Mouse (Mus musculus) cerebellum, postnatal 4 days (tissue): ENCODE results near the gene Celf1.
"Not testable (repeated sequence)": the region's sequence is repeated elsewhere in the genome, so short reads cannot be mapped to it uniquely, and the experiment has no call there.

Experiments
- DNase-seq, 2 experiments: peaks; one replicate each; pipeline ENCODE4 v3.0.0; 2022; ENCODE audit warnings: low spot score in 2 of 2, mixed read lengths in 1 of 2

Celf1 gene

DNA sequence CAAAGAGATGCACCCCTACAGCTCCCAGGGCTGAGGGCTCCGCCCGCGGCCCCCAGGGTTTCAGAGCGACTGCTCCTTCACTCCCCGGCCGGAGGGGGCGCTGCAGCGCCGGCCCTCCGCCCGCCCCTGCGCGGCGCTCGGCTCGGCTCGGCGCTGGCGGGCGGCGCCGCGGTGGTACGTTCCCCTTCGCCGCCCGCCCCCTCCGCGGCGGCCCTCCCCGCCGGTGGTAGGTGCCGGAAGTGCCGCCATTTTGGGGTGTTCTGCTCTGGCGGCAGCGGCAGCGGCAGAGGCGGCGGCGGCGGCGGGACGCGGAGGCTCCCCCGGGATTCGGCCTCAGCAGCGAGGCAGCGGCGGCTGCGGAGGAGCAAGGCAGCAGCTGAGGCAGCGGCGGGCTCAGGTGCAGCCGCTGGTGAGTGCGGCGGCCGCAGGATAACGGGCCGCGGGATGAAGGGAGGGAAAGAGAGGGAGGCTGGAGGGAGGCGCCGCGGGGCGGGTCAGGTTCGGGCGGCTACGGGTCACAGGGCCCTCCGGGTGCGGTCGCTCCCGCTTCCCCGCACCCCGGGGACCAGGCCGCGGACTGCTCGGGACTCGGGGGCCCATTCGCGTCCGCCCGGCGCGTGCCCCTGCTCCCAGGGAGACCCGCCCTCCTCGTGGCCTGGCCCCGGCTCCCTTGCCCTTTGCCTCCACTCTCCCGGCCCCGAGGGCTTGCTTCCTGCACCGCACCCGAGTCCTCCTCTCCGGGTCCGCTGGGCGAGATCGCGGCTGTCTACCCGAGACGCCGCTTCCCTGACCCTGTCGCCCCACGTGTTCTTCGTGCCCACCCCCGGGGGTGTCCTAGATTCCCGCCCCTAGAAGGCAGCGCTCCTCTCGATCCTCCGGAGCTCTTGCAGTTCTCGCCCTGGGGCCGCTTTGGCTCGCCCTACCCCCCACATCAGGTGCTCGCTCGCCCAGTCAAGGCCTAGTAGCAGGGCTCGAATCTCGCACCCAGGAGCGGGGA is at the start of gene Celf1:
TSS of gene Celf1 (plus strand) at position 150 of the 997 bp plus-strand sequence.
- peak; percentile 54 to 85 for DNase-seq

GRCm38 (mm10) chr2:90893673-90894298 is 46.4 kb upstream of the Celf1 start:
- no peak for DNase-seq

GRCm38 (mm10) chr2:90894299-90894677 is 45.9 kb upstream of the Celf1 start:
- not testable (repeated sequence) for DNase-seq

- DNase-seq: no peak
These were observed 36.8 kb upstream of the Celf1 start for GRCm38 (mm10) chr2:90903398-90903797.

DNA sequence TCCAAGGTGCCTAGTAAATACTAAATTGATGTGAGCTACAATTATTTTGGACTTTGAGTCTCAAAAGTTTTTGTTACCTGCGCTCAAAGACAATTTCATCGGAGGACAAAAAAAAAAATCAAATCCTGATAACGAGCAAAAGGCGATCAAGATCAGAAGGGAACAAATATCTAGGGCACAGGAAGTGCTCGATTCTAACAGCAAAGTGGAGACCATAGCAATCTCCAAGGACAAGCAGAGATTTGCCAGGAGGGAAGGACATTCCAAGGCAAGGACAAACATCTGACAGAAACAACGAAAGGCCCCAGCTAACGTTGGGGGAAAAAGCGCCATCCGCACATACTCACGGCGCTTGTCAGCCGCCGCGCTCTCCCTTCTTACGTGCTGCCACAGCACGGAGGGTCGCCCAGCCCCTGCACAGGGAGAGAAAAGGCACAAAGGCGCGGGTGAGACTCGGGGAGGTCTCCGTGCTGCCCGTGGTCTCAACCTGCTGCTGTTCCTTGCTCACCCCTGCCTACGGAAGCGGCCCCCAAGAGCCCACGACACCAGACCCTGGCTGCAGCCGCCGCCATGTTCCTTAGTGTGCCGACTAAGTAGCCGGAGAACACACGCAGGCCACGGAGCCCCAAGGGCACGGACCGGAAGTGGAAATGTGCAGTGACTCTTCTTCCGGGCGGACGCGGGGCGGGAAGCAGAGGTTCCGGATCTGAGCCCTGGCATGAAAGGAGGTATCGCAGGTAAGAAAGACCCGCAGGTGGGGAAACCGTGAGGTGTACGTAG is 35.9 kb upstream of the Celf1 start, which contains the start of the genes Kbtbd4 and Ndufs3:
TSS of gene Kbtbd4 (plus strand) at position 665 of the 780 bp plus-strand sequence.
TSS of gene Ndufs3 (minus strand) at position 752 of the 780 bp plus-strand sequence.
- DNase-seq: peak; percentile 72 to 88

DNA sequence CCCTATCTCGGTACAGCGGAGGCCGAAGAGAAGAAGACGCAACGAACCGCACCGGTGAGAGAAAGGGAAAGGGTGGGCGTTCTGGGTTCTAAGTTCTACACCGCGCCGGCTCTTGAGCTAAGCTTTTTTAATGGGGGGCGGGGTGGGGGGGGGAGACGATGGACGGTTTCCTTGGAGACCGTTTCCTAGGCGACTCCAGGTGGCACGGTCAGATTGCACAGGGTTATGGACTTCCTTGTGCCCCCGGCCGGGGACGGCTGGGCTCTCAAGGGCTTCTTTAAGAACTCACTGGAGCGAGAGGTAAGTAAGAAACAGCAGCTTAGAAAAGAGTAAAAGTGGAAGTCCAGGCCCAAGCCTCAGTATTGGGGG is 35.3 kb upstream of the Celf1 start:
- no peak for DNase-seq

- DNase-seq: no peak
These were observed 33.5 kb upstream of the Celf1 start for GRCm38 (mm10) chr2:90906721-90907120.

DNA sequence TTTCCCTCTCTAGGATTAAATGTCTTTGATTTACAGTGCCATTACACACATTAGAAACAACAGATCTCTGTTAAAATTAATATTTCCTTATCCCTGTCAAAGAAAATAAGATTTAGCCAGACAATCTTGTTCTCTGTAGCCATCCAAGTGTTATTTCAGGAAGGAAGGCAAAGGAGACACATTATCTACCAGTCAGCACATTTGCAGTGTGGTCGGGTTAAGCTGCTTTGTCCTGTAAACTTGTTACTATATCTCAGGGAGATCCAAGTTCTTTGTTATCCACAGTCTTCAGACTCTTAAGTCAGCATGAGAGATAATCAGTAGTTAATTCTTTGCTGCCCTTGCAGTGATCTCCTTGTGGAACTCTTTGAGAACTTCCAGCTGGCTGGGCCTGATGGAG is 29.3 kb upstream of the Celf1 start:
- DNase-seq: no peak

- DNase-seq: no peak
These were observed 28.5 kb upstream of the Celf1 start for GRCm38 (mm10) chr2:90911668-90912067.

DNA sequence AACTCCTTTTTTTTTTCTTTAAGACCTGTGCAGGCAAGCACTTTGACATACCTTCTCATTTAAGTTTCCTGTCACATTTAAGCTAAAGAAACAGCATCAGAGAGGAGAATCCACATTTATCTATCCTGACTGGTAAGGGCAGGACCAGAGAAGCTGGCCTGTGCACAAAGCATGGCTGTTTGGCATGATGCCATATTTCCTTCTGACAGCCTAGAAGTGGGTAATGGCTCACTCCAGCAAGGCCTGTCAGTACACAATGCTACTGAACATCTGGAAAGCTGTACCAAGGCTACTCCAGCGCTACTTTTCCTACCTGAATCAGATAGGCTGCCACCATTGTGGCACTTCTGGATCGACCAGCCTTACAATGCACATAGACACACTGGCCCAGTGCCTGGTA is 26.5 kb upstream of the Celf1 start:
- DNase-seq: no peak

GRCm38 (mm10) chr2:90915516-90915915 is 24.7 kb upstream of the Celf1 start:
- DNase-seq: no peak

- DNase-seq: no peak
These were observed 23.5 kb upstream of the Celf1 start for GRCm38 (mm10) chr2:90916560-90917232.

GRCm38 (mm10) chr2:90917233-90917998 is 22.8 kb upstream of the Celf1 start:
- peak; percentile 49 to 72 for DNase-seq

- no peak for DNase-seq
These were observed 22.0 kb upstream of the Celf1 start for GRCm38 (mm10) chr2:90917999-90918698.

GRCm38 (mm10) chr2:90921178-90921577 is 19.0 kb upstream of the Celf1 start:
- DNase-seq: no peak

DNA sequence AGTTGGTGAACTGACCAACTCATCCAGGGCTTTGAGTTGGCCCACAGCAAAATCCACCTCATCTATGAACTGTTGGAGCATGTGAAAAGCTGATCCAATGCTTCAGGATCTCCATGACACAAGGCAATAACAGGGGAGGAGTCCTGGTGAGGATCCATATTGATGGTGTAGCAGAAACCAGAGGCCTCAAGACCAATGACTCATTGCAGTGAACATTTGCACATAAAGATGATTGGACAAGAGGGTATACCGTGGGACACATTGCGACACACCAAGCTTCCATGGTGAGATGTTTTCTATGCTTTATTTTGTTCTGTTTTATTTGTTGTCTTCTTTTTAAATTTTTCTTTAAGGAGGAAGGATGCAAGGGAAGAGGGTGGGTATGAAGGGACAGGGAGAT is 17.5 kb upstream of the Celf1 start:
- DNase-seq: no peak

DNA sequence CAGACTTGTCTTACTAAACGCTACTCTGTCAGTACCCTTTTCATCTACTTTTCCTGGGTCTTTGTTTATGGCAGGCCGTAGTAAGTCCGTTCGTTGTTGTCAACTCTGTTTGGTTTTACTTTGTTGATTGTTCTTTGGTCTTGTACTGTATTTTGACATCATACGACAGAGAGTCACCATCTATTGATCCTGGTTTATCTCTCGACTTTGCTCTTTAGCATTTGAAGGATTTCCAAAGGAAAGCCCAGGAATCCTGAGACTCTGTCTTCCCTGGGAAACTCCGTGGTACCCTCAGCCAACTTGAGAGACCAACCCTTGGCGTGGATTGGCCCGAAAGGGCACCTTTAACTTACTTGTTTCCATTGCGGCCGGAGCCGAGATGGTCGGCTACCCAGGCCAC is 11.6 kb upstream of the Celf1 start:
- DNase-seq: no peak

DNA sequence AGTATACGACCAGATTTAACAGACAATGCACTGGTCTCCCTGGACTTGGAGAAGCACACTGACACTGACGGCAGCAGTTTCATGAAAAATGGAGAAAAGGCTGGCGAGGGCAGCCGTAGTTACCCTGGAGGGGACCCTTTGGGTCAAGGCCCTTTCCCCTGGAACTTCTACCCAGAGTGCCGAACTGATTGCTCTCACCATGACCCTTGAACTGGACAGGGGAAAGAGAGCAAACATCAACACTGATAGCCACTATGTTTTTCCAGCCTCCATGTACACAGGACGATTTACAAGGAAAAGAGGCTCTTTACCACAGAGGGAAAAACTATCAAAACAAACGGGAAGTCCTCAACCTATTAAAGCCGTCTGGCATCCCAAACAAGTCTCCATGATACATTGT is 8.4 kb upstream of the Celf1 start:
- no peak for DNase-seq

GRCm38 (mm10) chr2:90932273-90932672 is 7.9 kb upstream of the Celf1 start:
- no peak for DNase-seq

DNA sequence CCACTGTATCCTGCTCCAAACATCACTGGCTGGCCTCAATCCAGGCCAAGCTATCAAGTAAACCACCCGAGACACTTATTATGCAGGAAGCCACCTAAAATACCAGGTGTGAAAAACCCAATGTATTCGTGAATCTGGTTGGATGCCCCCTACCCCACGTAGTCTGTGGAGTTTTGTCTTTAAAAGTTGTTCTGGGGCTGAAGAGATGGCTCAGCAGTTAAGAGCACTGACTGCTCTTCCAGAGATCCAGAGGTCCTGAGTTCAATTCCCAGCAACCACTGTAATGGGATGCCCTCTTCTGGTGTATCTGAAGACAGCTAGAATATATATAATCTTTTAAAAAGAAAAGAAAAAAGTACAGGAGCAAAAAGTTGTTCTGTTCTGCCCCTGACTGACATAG is 1.8 kb upstream of the Celf1 start:
- no peak for DNase-seq
